Mouse (Mus musculus) spleen, adult 2 months (tissue): ENCODE results near the gene Llcfc1.

ENCODE experiments used
- CTCF ChIP-seq: fragments of 200-500 bp; IDR thresholded peaks from 2 replicates; pipeline ENCODE4 v1.5.1; 2011; ENCODE audit warnings: mild to moderate bottlenecking, inconsistent platforms; ENCODE audit not compliant: insufficient read depth, insufficient read length, insufficient replicate concordance; ENCODE audit errors: extremely low read depth
- POLR2A ChIP-seq: fragments of 200-500 bp; IDR thresholded peaks from 2 replicates; pipeline ENCODE4 v1.6.1; 2011; ENCODE audit warnings: low read depth, low read length, inconsistent platforms

DNA sequence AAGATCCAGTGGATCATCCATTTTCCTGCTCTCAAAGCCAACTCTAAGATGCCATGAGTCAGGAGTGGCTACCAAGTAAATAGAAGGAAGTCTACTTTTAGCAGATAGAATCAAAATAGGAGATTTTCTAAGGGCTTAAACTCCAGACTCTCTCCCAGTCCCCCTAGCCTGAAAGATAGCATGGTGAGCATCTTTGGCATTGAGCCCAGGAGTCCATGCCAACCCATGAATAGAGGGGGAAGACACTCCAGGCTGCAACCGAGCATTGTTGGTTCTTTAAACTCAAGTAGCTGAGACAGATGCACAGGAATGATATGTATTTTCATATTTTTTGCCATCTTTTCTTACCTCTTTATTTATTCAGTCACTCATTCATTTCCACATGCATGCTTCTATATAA lies 49.0 kb upstream of the Llcfc1 start:
- TF ChIP-seq POLR2A (no peak), CTCF (no peak)
